ENCODE assay signal across 8 mouse cellular contexts in genomic region chr17:46890116-46890815, GRCm38 (mm10). TPM values are rescaled to one million over a fixed set of nuclear protein-coding genes. Genes with fewer than 3 reads are reported as not detected.
A peak's percentile ranks its signal among the peaks of the same experiment; 100 is the strongest.
DNase-seq lines count a peak whose midpoint lies in the region; ATAC-seq and TF ChIP-seq lines count a peak whose summit lies in the region.

Gene Tbcc, plus strand, starts transcription at chr17:46890684.

- ATAC-seq in activated CD4-positive, CD25-positive, alpha-beta regulatory T cell, adult 4 months: peak; percentile 88

- H3K36me3 ChIP-seq in megakaryocyte, embryonic 14.5 days (replicated peaks; ENCODE audit: low read length): peaks cover 18% of the 10 kb centered on the region

- no peaks in the 10 kb centered on the region for H3K27me3 ChIP-seq in megakaryocyte, embryonic 14.5 days (replicated peaks)

- H3K4me1 ChIP-seq in cortical plate, adult 2 months (ENCODE audit: control insufficient read depth, insufficient read depth, low read length): peaks cover 12% of the 10 kb centered on the region
- peaks cover 60% of the 10 kb centered on the region for H3K4me1 ChIP-seq in megakaryocyte, embryonic 14.5 days

- H3K9me3 ChIP-seq in megakaryocyte, embryonic 14.5 days: no peaks in the 10 kb centered on the region

- DNase-seq in gastrocnemius, adult 8-10 months (ENCODE audit: low spot score in 2 of 2): peak; percentile 89 to 95
- peak; percentile 88 for DNase-seq in hindlimb bud, embryonic 11.5 days (ENCODE audit: extremely low spot score, low read depth, low spot score)
- peak; percentile 90 to 96 for DNase-seq in left cerebral cortex, adult 8-10 months (ENCODE audit: low spot score in 2 of 2)
- DNase-seq in right cerebral cortex, postnatal 10 days (ENCODE audit: low spot score in 2 of 2): peak; percentile 99
- DNase-seq in urinary bladder, postnatal 25 days (ENCODE audit: low spot score): peak; percentile 92

- TF ChIP-seq CTCF in cortical plate, adult 2 months (IDR thresholded peaks at IDR 0.05; ENCODE audit: extremely low read depth, insufficient read depth, low read length): no peak

- peak within 1 kb of the TSS; percentile 93 for H3K4me3 ChIP-seq in cortical plate, adult 2 months (ENCODE audit: insufficient read depth, low read length)
- H3K4me3 ChIP-seq in megakaryocyte, embryonic 14.5 days (replicated peaks): peak within 1 kb of the TSS; percentile 98

- peak within 1 kb of the TSS; percentile 98 for H3K27ac ChIP-seq in cortical plate, adult 2 months (ENCODE audit: insufficient read depth, low read length)

- TF ChIP-seq POLR2A in cortical plate, adult 2 months (IDR thresholded peaks at IDR 0.05; ENCODE audit: extremely low read depth, insufficient read depth, low read length): peak; percentile 97

RNA-seq across cellular contexts. Expression of gene Tbcc, which starts in this region (rescaled TPM):
- polyA plus RNA-seq in activated CD4-positive, CD25-positive, alpha-beta regulatory T cell, adult 4 months (2017; shearing (Covaris generic)): 10 to 100 TPM; 10.4 to 12.4 TPM
- 25.6 and 26.1 TPM in 2 replicates for polyA plus RNA-seq in cortical plate, adult 2 months (2012; rRNA removed)
- total RNA-seq in gastrocnemius, adult 8-10 months (2022): 1 to 10 TPM; 7.4 to 9.4 (median 7.9) TPM
- total RNA-seq in left cerebral cortex, adult 8-10 months (2022): 10 to 100 TPM; 26.1 to 38.4 (median 32.5) TPM
- polyA plus RNA-seq in megakaryocyte, embryonic 14.5 days (2012; ENCODE audit: insufficient read depth, low replicate concordance): 23.7 and 40.2 TPM in 2 replicates

Comparison
In these comparisons a context has a peak if more than half of its experiments do, and no peak if none do; other contexts are left out.
1. Peak in every context shown above with its lines: DNase-seq, ATAC-seq, H3K4me3 ChIP-seq and H3K27ac ChIP-seq.